Mouse (Mus musculus) heart, embryonic 15.5 days (tissue): ENCODE results near the gene Pemt. TPM values are rescaled to one million over a fixed set of nuclear protein-coding genes. Genes with fewer than 3 reads are reported as not detected.

Source experiments
- ATAC-seq: fragments of 200-750 bp; cut with Nextera tagmentation; replicated peaks from 2 replicates; pipeline ENCODE4 v1.8.0; 2017; ENCODE audit warnings: low read depth, moderate TSS enrichment; ENCODE audit not compliant: insufficient number of reproducible peaks, insufficient read depth, low FRiP score
- H3K27ac ChIP-seq: fragments of 300-500 bp; sonication (generic); 2 replicates; pipeline ENCODE4 v1.5.1; 2015; ENCODE audit warnings: mild to moderate bottlenecking, inconsistent platforms
- H3K27me3 ChIP-seq: fragments of 300-500 bp; sonication (generic); 2 replicates; pipeline ENCODE4 v1.6.1; 2015; ENCODE audit warnings: inconsistent platforms
- H3K36me3 ChIP-seq: fragments of 300-500 bp; sonication (generic); 2 replicates; pipeline ENCODE4 v1.6.1; 2015; ENCODE audit warnings: mild to moderate bottlenecking, inconsistent platforms
- H3K4me1 ChIP-seq: fragments of 300-500 bp; sonication (generic); replicated peaks from 2 replicates; pipeline ENCODE4 v1.6.1; 2015; ENCODE audit warnings: inconsistent platforms
- H3K4me2 ChIP-seq: fragments of 300-500 bp; sonication (generic); 2 replicates; pipeline ENCODE4 v1.6.1; 2015; ENCODE audit warnings: inconsistent platforms, mild to moderate bottlenecking, moderate library complexity
- H3K4me3 ChIP-seq: fragments of 300-500 bp; sonication (generic); 2 replicates; pipeline ENCODE4 v1.5.1; 2015; ENCODE audit warnings: mild to moderate bottlenecking, inconsistent platforms
- H3K9ac ChIP-seq: fragments of 300-500 bp; sonication (generic); 2 replicates; pipeline ENCODE4 v1.6.1; 2015; ENCODE audit warnings: mild to moderate bottlenecking, inconsistent platforms
- H3K9me3 ChIP-seq: fragments of 300-500 bp; sonication (generic); replicated peaks from 2 replicates; pipeline ENCODE4 v1.6.1; 2016; ENCODE audit warnings: inconsistent platforms
- WGBS: fragments of 180-500 bp; shearing (Covaris S2); methylation state at CpG from one replicate; pipeline ENCODE4 v1.1.7; 2015; ENCODE audit warnings: mixed read lengths; 5-methylcytosine and 5-hydroxymethylcytosine counted together
- polyA plus RNA-seq: library from polyadenylated mRNA; unstranded; fragments of >200 nt; fragmentation: Nextera tagmentation; extraction: Ambion mirVana; gene quantifications from 2 replicates; pipeline ENCODE4 v1.2.1, GENCODE M21; 2015

Pemt gene
- polyA plus RNA-seq, 1 experiment from 2014 or later, result 7.3 TPM

GRCm38 (mm10) chr11:59994318-59994717 lies 52.0 kb downstream of the Pemt start:
- Histone ChIP-seq H3K9me3 (no peaks in the 10 kb centered on the region), H3K9ac (no peak overlapping the region), H3K36me3 (no peaks in the 10 kb centered on the region), H3K4me3 (no peak overlapping the region), H3K4me2 (no peak overlapping the region), H3K27me3 (no peaks in the 10 kb centered on the region), H3K4me1 (peaks cover 8% of the 10 kb centered on the region), H3K27ac (0 out of 2 replicates have a peak overlapping the region, but pooled peaks have one; percentile 3)
- 28% methylated on average over 9 of the region's 9 CpGs for whole genome bisulfite sequencing
- no peak for ATAC-seq

- ATAC-seq, result peak; percentile 60
- H3K4me1 ChIP-seq, result peaks cover 8% of the 10 kb centered on the region
- peak overlapping the region; percentile 42; the same call in 1 of the 2 replicates for H3K27ac ChIP-seq
- no peaks in the 10 kb centered on the region for H3K36me3 ChIP-seq
- no peaks in the 10 kb centered on the region for H3K9me3 ChIP-seq
- WGBS, result 30% methylated on average over 8 of the region's 8 CpGs
- no peak overlapping the region for H3K9ac ChIP-seq
- no peaks in the 10 kb centered on the region for H3K27me3 ChIP-seq
- no peak overlapping the region for H3K4me3 ChIP-seq
- H3K4me2 ChIP-seq, result no peak overlapping the region
Measured at GRCm38 (mm10) chr11:59991365-59991764, 54.9 kb downstream of the Pemt start.

- Histone ChIP-seq H3K9me3 (no peaks in the 10 kb centered on the region), H3K4me2 (no peak overlapping the region), H3K27ac (no peak overlapping the region), H3K9ac (no peak overlapping the region), H3K36me3 (no peaks in the 10 kb centered on the region), H3K27me3 (no peaks in the 10 kb centered on the region), H3K4me3 (no peak overlapping the region), H3K4me1 (peaks cover 7% of the 10 kb centered on the region)
- ATAC-seq, result no peak
- 85% methylated on average over 1 of the region's 1 CpGs for whole genome bisulfite sequencing
Measured at GRCm38 (mm10) chr11:59989406-59989805, 56.9 kb downstream of the Pemt start.

GRCm38 (mm10) chr11:59977831-59978230 lies 68.5 kb downstream of the Pemt start:
- Histone ChIP-seq H3K4me1 (no peaks in the 10 kb centered on the region), H3K4me3 (no peak overlapping the region), H3K27ac (no peak overlapping the region), H3K9me3 (no peaks in the 10 kb centered on the region), H3K9ac (no peak overlapping the region), H3K4me2 (no peak overlapping the region), H3K27me3 (no peaks in the 10 kb centered on the region), H3K36me3 (no peaks in the 10 kb centered on the region)
- no peak for ATAC-seq
- WGBS, result 69% methylated on average over 5 of the region's 5 CpGs

- no peak overlapping the region for H3K27ac ChIP-seq
- H3K4me3 ChIP-seq, result no peak overlapping the region
- no peak for ATAC-seq
- WGBS, result 66% methylated on average over 10 of the region's 10 CpGs
- no peak overlapping the region for H3K4me2 ChIP-seq
- H3K9ac ChIP-seq, result no peak overlapping the region
- peaks cover 13% of the 10 kb centered on the region for H3K4me1 ChIP-seq
- H3K36me3 ChIP-seq, result no peaks in the 10 kb centered on the region
- H3K9me3 ChIP-seq, result no peaks in the 10 kb centered on the region
- H3K27me3 ChIP-seq, result no peaks in the 10 kb centered on the region
Measured at GRCm38 (mm10) chr11:59975241-59975640, 71.0 kb downstream of the Pemt start.

- Histone ChIP-seq H3K27ac (no peak overlapping the region), H3K4me2 (no peak overlapping the region), H3K9me3 (no peaks in the 10 kb centered on the region), H3K4me1 (peaks cover 13% of the 10 kb centered on the region), H3K36me3 (no peaks in the 10 kb centered on the region), H3K27me3 (no peaks in the 10 kb centered on the region), H3K9ac (no peak overlapping the region), H3K4me3 (no peak overlapping the region)
- 84% methylated on average over 5 of the region's 5 CpGs for WGBS
- ATAC-seq, result no peak
Measured at GRCm38 (mm10) chr11:59973389-59973788, 72.9 kb downstream of the Pemt start.

- H3K4me2 ChIP-seq, result no peak overlapping the region
- ATAC-seq, result peak; percentile 59; the same call in 1 of the 2 replicates
- no peak overlapping the region for H3K9ac ChIP-seq
- no peak overlapping the region for H3K4me3 ChIP-seq
- H3K27me3 ChIP-seq, result no peaks in the 10 kb centered on the region
- no peaks in the 10 kb centered on the region for H3K36me3 ChIP-seq
- 23% methylated on average over 2 of the region's 2 CpGs for WGBS
- H3K9me3 ChIP-seq, result no peaks in the 10 kb centered on the region
- peaks cover 13% of the 10 kb centered on the region for H3K4me1 ChIP-seq
- H3K27ac ChIP-seq, result peak overlapping the region; percentile 33; the same call in 1 of the 2 replicates
Measured at GRCm38 (mm10) chr11:59971691-59972090, 74.6 kb downstream of the Pemt start.

GRCm38 (mm10) chr11:59970780-59971179 lies 75.5 kb downstream of the Pemt start:
- no peak for ATAC-seq
- H3K9ac ChIP-seq, result no peak overlapping the region

GRCm38 (mm10) chr11:59967765-59968164 lies 78.5 kb downstream of the Pemt start:
- ATAC-seq, result no peak
- H3K27ac ChIP-seq, result no peak overlapping the region
- no peak overlapping the region for H3K4me3 ChIP-seq
- H3K9ac ChIP-seq, result no peak overlapping the region
- H3K27me3 ChIP-seq, result no peaks in the 10 kb centered on the region
- 82% methylated on average over 1 of the region's 1 CpGs for WGBS
- no peaks in the 10 kb centered on the region for H3K36me3 ChIP-seq
- H3K4me1 ChIP-seq, result peaks cover 44% of the 10 kb centered on the region
- H3K9me3 ChIP-seq, result no peaks in the 10 kb centered on the region
- no peak overlapping the region for H3K4me2 ChIP-seq

More at GRCm38 (mm10) chr11:59970780-59971179, 75.5 kb downstream of the Pemt start:
- no peaks in the 10 kb centered on the region for H3K27me3 ChIP-seq
- H3K4me2 ChIP-seq, result no peak overlapping the region
- no peaks in the 10 kb centered on the region for H3K36me3 ChIP-seq
- 67% methylated on average over 5 of the region's 5 CpGs for WGBS
- H3K4me1 ChIP-seq, result peaks cover 21% of the 10 kb centered on the region
- no peaks in the 10 kb centered on the region for H3K9me3 ChIP-seq
- H3K4me3 ChIP-seq, result no peak overlapping the region
- no peak overlapping the region for H3K27ac ChIP-seq

GRCm38 (mm10) chr11:59966102-59966483 lies 80.2 kb downstream of the Pemt start:
- Histone ChIP-seq H3K4me1 (peaks cover 47% of the 10 kb centered on the region), H3K27me3 (no peaks in the 10 kb centered on the region), H3K27ac (no peak overlapping the region), H3K9me3 (no peaks in the 10 kb centered on the region), H3K4me3 (no peak overlapping the region), H3K4me2 (no peak overlapping the region), H3K36me3 (peaks cover 2% of the 10 kb centered on the region; the same call in 1 of the 2 replicates), H3K9ac (no peak overlapping the region)
- WGBS, result 51% methylated on average over 4 of the region's 4 CpGs
- no peak for ATAC-seq

- peak; percentile 65 for ATAC-seq
- Histone ChIP-seq H3K9me3 (no peaks in the 10 kb centered on the region), H3K4me1 (peaks cover 53% of the 10 kb centered on the region), H3K4me3 (peak overlapping the region; percentile 55), H3K9ac (peak overlapping the region; percentile 67), H3K27ac (peak overlapping the region; percentile 81), H3K36me3 (peaks cover 4% of the 10 kb centered on the region; the same call in 1 of the 2 replicates), H3K27me3 (no peaks in the 10 kb centered on the region), H3K4me2 (peak overlapping the region; percentile 96)
- WGBS, result 31% methylated on average over 25 of the region's 25 CpGs
Measured at GRCm38 (mm10) chr11:59965227-59966101, 80.8 kb downstream of the Pemt start.
